Mouse (Mus musculus): ENCODE results near the gene Usmg5. TPM values are rescaled to one million over a fixed set of nuclear protein-coding genes. Genes with fewer than 3 reads are reported as not detected.

The Usmg5 gene
- polyA plus RNA-seq, 1 experiment from 2014 or later, result 3,144 TPM

DNA sequence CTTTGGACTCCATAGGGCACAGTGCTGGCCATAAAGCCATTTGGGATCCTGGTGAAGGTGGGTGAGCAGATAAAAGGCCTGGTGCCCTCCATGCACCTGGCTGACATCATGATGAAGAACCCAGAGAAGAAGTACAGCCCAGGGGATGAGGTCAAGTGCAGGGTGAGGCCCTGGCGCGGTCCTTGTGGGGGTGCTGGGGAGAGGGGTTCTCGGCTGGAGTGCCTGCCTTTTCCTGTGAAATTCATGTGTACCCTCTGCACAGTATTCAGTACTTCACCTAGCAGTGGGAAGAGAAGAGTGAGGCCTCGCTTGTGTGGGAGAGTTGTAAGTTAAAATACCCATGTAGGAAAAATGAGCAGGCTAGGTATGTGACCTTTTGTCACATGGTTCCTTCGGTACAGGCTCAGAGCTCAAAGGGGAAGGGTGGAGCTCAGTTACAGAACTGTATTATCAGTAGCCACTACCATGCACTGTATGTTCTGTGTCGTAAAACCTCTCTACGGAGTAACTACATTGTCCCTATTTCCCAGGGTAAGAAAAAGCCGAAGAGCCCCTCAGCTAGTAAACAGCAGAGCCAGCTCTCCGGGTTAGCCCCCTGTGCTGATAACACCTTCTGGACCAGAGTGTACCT lies 14.3 kb upstream of the Usmg5 start:
- Histone ChIP-seq H3K4me2 (replicated peaks; ENCODE audit: low read depth) (no peak overlapping the region), H3K4me1 (replicated peaks; ENCODE audit: control insufficient read depth, insufficient read depth, low read length) (0 out of 2 replicates have a peak, but pooled peaks cover 4% of the 10 kb centered on the region), H3K27ac (ENCODE audit: low read depth, low read length) (peak overlapping the region; percentile 75), H3K36me3 (ENCODE audit: control insufficient read depth, insufficient read depth) (peaks cover 87% of the 10 kb centered on the region), H3K4me3 (ENCODE audit: low read depth, low read length) (no peak overlapping the region), H3K9ac (ENCODE audit: low read depth, low read length) (no peak overlapping the region), H3K27me3 (replicated peaks; ENCODE audit: control insufficient read depth, insufficient read depth, low read length) (no peaks in the 10 kb centered on the region), H3K9me3 (ENCODE audit: control insufficient read depth) (no peaks in the 10 kb centered on the region)
- 45% methylated on average over 9 of the region's 9 CpGs for WGBS
- no peak for TF ChIP-seq CTCF (IDR thresholded peaks at IDR 0.05; ENCODE audit: low read depth)
- peak; percentile 82 for ATAC-seq

DNA sequence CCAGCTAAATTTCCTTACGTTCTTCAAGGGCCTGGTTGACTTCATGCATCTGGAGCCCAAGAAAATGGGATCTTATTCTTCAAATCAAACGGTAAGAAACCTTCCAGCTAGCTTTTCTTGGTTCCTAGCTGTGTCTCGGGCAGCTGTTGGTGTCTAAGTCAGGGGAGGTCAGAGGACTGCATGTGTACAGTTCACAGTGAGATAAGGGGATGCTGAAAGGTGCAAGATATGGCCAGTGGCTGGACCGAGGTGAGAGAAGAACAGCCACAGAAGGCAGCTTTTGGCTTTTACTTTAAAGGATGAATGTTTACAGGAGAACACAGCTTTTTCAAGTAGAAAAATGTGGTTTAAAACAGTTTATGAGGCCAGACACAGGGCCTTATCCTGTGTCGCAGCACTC lies 10.6 kb upstream of the Usmg5 start:
- Histone ChIP-seq H3K27me3 (replicated peaks; ENCODE audit: control insufficient read depth, insufficient read depth, low read length) (no peaks in the 10 kb centered on the region), H3K27ac (ENCODE audit: low read depth, low read length) (no peak overlapping the region), H3K4me1 (replicated peaks; ENCODE audit: control insufficient read depth, insufficient read depth, low read length) (0 out of 2 replicates have a peak, but pooled peaks cover 4% of the 10 kb centered on the region), H3K9ac (ENCODE audit: low read depth, low read length) (no peak overlapping the region), H3K4me2 (replicated peaks; ENCODE audit: low read depth) (no peak overlapping the region), H3K4me3 (ENCODE audit: low read depth, low read length) (no peak overlapping the region), H3K9me3 (ENCODE audit: control insufficient read depth) (no peaks in the 10 kb centered on the region), H3K36me3 (ENCODE audit: control insufficient read depth, insufficient read depth) (peaks cover 86% of the 10 kb centered on the region)
- 86% methylated on average over 5 of the region's 5 CpGs for WGBS
- no peak for TF ChIP-seq CTCF (IDR thresholded peaks at IDR 0.05; ENCODE audit: low read depth)
- ATAC-seq, result no peak

DNA sequence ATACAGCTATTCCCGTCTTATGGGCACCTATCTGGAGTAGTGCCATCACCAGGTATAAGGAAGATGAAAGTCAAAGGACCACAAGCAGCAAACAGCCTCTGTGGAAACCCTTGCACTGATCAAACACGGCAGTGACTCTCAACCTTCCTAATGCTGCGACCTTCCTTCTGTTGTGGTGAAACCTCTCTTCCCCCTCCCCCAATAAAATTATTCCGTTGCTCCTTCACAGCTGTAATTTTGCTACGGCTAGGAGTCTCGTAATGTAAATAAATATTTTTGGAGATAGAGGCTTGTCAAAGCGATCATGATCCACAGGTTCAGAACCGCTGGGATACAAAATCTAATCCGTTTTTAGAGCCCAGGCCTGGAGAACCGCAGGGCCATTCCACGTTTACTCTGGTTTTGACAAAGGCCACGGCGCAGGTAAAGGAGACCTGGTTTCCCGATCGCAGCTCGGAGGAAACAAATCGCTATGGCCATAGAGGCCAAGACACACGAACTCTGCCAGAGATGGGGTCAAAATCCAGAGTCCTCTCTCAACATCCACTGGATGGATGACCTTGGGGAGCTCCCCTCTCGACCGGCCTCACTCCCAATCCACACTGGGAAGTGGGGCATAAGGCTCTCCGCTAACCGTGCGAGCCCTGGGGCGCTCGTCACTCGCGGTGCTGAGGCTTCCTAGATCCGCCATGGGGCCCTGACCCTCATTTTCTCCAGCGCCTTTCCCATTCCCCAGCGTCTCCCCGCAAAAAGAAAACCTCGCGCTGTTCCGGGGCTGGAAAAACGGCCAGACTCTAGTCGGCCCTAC lies 525 bp downstream of the Usmg5 start:
- H3K27ac ChIP-seq (ENCODE audit: low read depth, low read length), result peak overlapping the region; percentile 93
- peaks cover 24% of the 10 kb centered on the region for H3K36me3 ChIP-seq (ENCODE audit: control insufficient read depth, insufficient read depth)
- no peaks in the 10 kb centered on the region for H3K4me1 ChIP-seq (replicated peaks; ENCODE audit: control insufficient read depth, insufficient read depth, low read length)
- peak overlapping the region; percentile 94 for H3K4me3 ChIP-seq (ENCODE audit: low read depth, low read length)
- H3K9ac ChIP-seq (ENCODE audit: low read depth, low read length), result peak overlapping the region; percentile 96
- WGBS, result under 1% methylated on average over 36 of the region's 36 CpGs
- H3K9me3 ChIP-seq (ENCODE audit: control insufficient read depth), result no peaks in the 10 kb centered on the region
- peak overlapping the region; percentile 86 for H3K4me2 ChIP-seq (replicated peaks; ENCODE audit: low read depth)
- ATAC-seq, result peak; percentile 60
- TF ChIP-seq CTCF (IDR thresholded peaks at IDR 0.05; ENCODE audit: low read depth), result no peak
- H3K27me3 ChIP-seq (replicated peaks; ENCODE audit: control insufficient read depth, insufficient read depth, low read length), result no peaks in the 10 kb centered on the region

DNA sequence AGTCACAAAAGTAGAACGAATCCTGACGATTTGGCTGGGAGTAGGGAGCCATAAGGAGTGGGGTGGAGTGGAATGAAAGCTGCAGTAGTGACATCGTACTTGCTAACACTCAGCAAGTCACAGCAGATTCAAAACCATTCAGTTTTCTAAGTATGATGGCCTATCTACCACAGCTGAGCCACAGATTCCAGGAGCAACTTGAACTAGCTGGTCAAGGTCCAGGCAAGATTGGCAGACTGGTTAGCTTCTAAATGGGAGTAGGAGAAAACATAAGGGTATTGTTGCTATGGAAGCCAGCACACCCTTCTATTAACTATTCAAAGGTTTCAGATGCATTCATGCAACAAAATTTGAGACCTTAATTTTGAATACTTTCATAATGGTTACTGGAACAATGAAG lies 2.2 kb downstream of the Usmg5 start:
- Histone ChIP-seq H3K4me3 (ENCODE audit: low read depth, low read length) (no peak overlapping the region), H3K9me3 (ENCODE audit: control insufficient read depth) (no peaks in the 10 kb centered on the region), H3K4me1 (replicated peaks; ENCODE audit: control insufficient read depth, insufficient read depth, low read length) (no peaks in the 10 kb centered on the region), H3K36me3 (ENCODE audit: control insufficient read depth, insufficient read depth) (peaks cover 30% of the 10 kb centered on the region), H3K27ac (ENCODE audit: low read depth, low read length) (no peak overlapping the region), H3K27me3 (replicated peaks; ENCODE audit: control insufficient read depth, insufficient read depth, low read length) (no peaks in the 10 kb centered on the region), H3K9ac (ENCODE audit: low read depth, low read length) (no peak overlapping the region), H3K4me2 (replicated peaks; ENCODE audit: low read depth) (peak overlapping the region; percentile 86)
- no peak for TF ChIP-seq CTCF (IDR thresholded peaks at IDR 0.05; ENCODE audit: low read depth)
- no peak for ATAC-seq
- 57% methylated on average over 3 of the region's 3 CpGs for WGBS

DNA sequence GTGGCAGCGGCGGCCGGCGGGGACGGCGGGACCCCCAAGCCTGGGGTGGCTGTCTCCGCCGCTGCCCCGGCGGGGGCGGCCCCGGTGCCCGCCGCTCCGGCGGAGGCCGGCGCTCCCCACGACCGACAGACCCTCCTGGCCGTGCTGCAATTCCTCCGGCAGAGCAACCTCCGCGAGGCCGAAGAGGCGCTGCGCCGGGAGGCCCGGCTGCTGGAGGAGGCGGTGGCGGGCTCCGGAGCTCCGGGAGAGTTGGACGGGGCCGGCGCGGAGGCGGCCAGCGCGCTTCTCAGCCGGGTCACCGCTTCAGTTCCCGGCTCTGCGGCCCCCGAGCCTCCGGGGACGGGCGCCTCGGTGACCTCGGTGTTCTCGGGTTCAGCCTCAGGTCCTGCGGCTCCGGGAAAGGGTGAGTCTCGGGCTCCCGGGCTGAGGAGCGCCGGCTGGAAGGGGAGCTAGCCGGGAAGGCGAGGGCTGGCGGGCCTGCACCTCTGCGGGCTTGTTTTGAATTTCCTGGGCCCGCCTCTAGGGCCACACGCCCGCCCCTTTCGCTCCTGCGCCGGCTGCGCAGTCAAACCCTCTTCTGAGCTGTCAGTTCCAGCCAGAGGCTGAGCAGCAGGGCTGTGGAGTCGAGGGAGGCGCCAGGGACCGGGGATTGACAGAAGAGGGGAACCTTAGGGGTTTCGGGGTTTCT lies 22.4 kb downstream of the Usmg5 start:
- peak overlapping the region; percentile 75 for H3K4me2 ChIP-seq (replicated peaks; ENCODE audit: low read depth)
- peak overlapping the region; percentile 89 for H3K27ac ChIP-seq (ENCODE audit: low read depth, low read length)
- peak overlapping the region; percentile 92 for H3K9ac ChIP-seq (ENCODE audit: low read depth, low read length)
- H3K27me3 ChIP-seq (replicated peaks; ENCODE audit: control insufficient read depth, insufficient read depth, low read length), result no peaks in the 10 kb centered on the region
- peak overlapping the region; percentile 99 for H3K4me3 ChIP-seq (ENCODE audit: low read depth, low read length)
- peak; percentile 43 for TF ChIP-seq CTCF (IDR thresholded peaks at IDR 0.05; ENCODE audit: low read depth)
- no peaks in the 10 kb centered on the region for H3K4me1 ChIP-seq (replicated peaks; ENCODE audit: control insufficient read depth, insufficient read depth, low read length)
- under 1% methylated on average over 70 of the region's 72 CpGs for WGBS
- H3K9me3 ChIP-seq (ENCODE audit: control insufficient read depth), result no peaks in the 10 kb centered on the region
- ATAC-seq, result peak; percentile 86
- peaks cover 25% of the 10 kb centered on the region for H3K36me3 ChIP-seq (ENCODE audit: control insufficient read depth, insufficient read depth)

All from intestine, postnatal 0 days (tissue).